Mouse (Mus musculus) embryo, embryonic 9.5 days (tissue): ENCODE data around the gene Tatdn2.

ENCODE experiments used
- DNase-seq: peaks from one replicate; pipeline ENCODE4 v3.0.0-alpha.2; 2017; ENCODE audit errors: extremely low spot score

Gene Tatdn2

GRCm38 (mm10) chr6:113696582-113697221, at the start of gene Tatdn2:
Gene Tatdn2, plus strand, starts transcription at chr6:113697050.
- DNase-seq, result peak; percentile 94

DNA sequence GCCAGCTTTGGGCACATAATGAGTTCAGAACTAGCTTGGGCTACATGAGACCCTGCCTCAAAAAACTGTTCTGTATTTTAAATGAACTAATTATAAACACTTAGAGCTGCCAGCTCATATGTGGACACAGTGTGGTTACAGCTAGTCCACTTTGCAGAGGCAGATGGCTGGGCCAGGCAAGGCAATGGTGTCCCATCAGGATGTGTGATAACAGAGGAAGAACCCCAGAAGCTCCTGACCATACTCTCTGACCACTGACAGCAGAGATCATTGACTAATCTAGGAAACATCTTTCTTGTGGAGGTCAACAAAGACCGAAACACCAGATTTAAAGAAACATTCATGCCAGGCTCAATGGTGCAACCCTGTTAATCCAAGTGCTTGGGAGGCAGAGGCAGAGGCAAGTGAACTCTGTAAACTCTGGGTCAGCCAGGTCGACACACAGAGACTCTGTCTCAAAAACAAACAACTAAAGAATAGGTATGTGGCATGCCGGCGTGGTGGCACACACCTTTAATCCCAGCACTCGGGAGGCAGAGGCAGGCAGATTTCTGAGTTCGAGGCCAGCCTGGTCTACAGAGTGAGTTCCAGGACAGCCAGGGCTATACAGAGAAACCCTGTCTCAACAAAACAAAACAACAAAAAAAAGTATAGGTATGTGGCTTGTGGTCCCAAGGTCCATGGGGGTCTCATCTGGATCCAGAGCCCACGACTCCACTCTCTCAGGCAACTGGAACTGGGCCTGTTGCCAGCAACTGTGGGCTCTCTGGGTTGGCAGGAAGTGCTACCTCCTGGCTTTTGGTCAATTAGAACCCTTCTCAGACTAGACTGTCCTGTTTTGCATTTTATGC, 47.3 kb upstream of the Tatdn2 start:
- no peak for DNase-seq

DNA sequence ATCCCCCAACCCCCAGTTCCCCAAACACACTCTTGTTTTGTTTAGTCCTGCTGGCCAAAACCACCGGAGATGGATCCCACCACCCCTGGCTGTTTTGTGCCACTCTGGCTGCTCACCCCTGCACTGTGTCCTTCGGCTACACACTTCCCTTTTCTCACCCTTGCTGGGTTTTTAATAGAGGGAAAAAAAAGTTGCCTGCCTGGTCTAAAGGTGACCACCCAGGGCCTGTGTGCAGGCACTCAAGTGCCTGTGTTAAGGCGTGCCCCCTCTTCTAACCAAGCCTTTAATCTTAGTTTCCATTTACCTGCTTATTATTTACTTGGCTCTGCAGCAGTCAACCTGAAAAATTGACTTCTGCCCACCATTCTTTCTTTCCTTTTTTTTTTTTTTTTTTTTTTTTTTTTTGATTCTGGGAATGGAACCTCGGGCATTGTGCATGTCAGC, 46.6 kb upstream of the Tatdn2 start:
- no peak for DNase-seq

GRCm38 (mm10) chr6:113651626-113652025, 45.2 kb upstream of the Tatdn2 start:
- DNase-seq, result no peak

DNA sequence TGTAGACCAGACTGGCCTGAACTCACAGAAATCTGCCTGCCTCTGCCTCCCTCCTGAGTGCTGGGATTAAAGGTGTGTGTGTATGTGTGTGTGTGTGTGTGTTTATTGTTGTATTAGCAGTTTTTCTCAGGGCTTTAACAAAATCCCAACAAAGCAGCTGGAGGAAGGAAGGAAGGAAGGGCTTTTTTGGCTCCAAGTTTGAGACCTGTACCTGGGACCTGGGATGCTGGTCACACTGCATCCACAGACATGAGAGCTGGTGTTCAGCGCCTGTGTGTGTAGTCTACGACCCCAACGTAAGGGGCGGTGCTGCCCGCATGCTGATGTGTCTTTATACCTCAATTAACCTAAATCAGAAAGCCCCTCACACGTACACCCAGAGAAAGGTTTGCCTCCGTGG, 43.3 kb upstream of the Tatdn2 start:
- no peak for DNase-seq

DNA sequence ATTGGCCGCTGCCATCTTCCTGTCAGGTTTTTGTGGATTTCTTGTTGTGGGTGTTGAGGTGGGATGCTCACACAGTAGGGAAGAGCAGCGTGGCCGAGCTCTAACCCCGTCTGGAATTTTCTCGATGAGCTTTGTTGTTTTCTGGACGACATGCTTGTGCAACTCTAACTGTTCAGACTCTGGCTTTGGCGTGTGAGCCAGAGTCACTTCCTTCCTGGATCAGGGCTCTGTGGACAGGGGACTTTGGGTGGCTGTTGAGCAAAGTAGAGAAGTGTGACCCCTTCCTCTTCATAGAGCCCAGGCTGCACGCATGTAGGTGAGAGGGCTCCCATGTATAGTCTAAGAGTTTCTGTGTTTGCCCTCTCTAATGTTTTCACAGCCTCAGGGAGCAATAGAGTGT, 42.7 kb upstream of the Tatdn2 start:
- no peak for DNase-seq

- no peak for DNase-seq
These were observed 42.0 kb upstream of the Tatdn2 start for GRCm38 (mm10) chr6:113654753-113655397.

DNA sequence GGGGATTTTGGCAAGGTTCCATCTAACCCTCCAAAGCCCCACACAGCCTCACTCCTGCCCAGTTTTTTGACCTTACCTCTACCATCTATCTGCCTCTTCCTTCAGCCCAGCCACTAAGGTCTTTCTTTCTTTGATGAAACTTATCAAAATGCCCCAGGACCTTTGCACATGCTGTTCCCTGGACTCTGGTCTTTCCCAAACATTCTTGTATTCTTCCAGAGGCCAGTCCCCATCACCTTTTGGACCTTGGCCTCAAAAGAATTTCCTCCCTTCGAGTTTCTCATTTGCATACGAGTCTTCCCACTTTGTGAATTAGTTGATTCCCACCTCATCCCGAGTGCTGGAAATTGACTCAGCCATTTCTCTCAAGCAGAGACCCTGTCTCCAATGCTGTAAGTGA, 41.4 kb upstream of the Tatdn2 start:
- DNase-seq, result no peak

DNA sequence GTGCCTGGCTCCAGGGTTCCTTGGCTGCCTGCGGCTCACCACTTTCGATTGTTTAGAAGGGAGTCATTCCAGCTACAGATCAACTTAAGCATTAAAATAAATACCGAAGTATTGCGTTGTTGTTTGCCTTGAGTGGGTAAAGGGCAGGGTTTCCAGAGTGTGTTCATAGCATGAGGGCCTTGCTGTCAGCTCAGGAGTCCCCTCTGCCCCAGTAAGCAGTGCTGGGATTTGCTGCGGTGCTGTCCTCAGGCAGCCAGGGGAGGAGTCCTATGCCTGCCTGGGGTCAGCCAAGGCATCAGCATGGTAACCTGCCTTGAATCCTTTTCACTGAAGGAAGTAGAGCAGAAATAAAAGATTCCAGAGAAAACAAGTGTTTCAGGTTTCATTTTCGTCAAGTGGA, 40.0 kb upstream of the Tatdn2 start:
- DNase-seq, result no peak

GRCm38 (mm10) chr6:113658226-113658625, 38.6 kb upstream of the Tatdn2 start:
- DNase-seq, result no peak

DNA sequence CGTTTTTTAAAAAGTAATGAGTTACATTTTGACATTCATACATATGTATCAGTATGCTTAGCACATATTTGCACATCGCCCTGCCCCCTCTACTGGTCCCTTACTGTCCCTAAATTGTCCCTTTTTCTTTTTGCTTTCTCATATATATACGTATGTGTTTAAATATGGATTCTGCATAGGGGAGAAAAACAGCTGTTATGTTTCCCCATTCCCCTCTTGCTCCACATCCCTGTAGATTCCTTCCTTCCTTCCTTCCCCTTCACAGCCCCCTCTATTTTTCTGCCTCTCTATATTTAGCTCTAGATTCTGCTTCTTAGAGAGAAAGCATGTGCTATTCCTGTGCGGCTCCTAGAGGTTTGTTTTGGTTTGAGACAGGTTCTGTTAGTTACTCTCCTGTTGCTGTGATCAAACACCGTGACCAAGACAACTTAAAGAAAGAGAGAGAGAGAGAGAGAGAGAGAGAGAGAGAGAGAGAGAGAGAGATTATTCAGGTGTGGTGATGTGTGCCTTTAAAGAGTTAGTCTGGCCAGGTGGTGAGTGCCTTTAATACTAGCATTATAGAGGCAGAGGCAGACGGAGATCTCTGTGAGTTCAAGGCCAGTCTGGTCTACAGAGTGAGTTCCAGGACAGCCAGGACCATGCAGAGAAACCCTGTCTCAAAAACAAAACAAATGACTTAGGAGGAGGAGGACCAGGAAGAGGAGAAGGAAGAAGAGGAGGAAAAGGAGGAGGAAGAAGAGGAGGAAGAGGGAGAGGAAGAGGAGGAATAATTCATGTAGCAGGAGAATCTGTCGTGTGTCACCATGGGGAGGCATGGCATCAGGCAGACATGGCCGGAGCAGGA, 37.0 kb upstream of the Tatdn2 start:
- DNase-seq, result no peak

- DNase-seq, result no peak
These were observed 36.1 kb upstream of the Tatdn2 start for GRCm38 (mm10) chr6:113660492-113661352.

DNA sequence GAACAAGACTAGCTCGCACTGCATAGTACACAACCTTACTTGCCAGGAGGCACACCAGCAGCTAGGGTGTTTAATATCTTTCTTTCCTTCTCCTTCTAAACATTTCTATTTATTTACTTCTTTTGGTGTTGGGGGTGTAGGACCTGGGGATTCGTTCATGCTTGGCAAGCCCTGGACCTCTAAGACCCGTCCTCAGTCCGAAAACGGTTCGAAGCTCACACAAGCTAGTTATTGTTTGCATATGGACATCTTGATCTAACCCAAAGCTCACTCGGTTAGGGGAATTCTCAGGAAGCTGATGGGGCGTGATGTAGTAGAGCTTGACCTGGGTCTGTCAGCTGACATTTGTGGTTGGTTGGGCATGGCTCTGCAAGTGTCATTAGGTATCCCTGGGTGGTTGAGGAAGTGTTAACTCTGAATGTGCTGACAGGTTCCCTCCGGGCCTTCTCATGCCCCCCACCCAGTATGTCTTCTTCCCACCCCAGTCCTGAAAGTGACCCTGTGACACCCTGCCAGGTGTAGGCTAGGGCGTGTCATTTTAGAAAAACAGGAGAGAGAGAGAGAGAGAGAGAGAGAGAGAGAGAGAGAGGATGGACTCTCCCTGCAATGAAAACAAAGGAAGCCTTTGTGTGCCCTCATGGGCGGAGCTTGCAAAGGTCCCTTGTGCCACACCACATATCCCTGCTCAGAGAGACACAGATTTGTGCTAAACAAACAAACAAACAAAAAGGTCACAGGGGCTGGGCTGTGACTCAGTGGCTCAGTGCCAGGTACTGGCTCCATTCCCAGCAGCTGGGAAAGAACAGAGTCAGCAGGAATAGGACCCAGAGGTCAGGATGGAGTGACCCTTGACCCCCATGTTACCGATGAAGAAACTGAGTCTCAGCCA, 35.3 kb upstream of the Tatdn2 start:
- peak; percentile 25 for DNase-seq

GRCm38 (mm10) chr6:113662964-113663700, 33.7 kb upstream of the Tatdn2 start:
- no peak for DNase-seq

GRCm38 (mm10) chr6:113664305-113664704, 32.5 kb upstream of the Tatdn2 start:
- no peak for DNase-seq

- no peak for DNase-seq
These were observed 29.2 kb upstream of the Tatdn2 start for GRCm38 (mm10) chr6:113667611-113668122.

DNA sequence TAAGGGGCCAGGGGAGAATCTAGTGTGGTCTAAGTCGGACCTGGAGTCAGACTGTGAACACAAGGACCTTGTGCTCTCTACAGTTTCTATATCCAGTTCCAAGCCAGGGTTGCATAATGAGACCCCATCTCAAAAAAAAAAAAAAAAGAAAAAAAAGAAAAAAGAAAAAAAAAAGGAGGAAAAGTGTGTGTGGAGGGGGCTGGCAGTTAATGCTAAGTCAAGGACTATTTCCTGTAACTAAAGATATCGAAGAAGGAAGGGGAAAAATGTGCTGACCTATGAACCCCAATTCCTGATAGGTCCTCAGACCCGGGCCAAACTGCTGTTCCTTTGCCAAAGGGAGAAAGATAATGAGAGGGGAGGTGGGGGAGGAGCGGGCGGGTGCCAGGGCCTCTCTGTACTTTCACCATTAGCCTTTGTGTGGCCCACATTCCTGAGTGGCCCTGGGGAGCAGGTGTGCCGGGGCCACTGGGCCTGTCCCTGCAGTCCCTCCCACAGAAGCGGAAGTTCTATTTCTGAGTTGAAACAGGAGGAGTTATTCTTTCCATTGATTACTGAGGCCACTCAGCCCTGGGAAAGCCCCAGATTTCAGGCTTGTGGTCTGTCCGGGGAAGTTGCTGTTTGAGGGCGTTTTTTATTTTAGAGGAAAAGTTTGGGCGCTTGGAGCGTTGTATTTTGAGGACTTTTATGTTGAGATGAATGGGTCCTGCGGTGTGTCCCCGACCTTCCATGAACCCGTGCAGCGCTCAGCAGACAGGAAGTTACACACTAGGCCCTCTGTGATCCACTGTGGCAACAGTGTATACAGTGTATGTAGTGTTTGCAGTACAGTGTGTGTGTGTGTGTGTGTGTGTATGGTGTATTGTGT, 28.3 kb upstream of the Tatdn2 start:
- DNase-seq, result peak; percentile 46

- no peak for DNase-seq
These were observed 27.0 kb upstream of the Tatdn2 start for GRCm38 (mm10) chr6:113669821-113670220.
